Mouse (Mus musculus): ENCODE data around the gene Abo.

GRCm38 (mm10) chr2:26827261-26827975, 37.4 kb downstream of the Abo start:
- TF ChIP-seq EP300 (IDR thresholded peaks at IDR 0.05; ENCODE audit: low read depth): no peak
- no peak for TF ChIP-seq CTCF (IDR thresholded peaks at IDR 0.05; ENCODE audit: low read depth)

Measured in liver, postnatal 0 days (tissue).